Mouse (Mus musculus) kidney, embryonic 14.5 days (tissue): ENCODE data around the gene Asic2. TPM values are rescaled to one million over a fixed set of nuclear protein-coding genes. Genes with fewer than 3 reads are reported as not detected.

ENCODE experiments used
- ATAC-seq: fragments of 200-750 bp; cut with Nextera tagmentation; 2 replicates; pipeline ENCODE4 v1.8.0; 2017; ENCODE audit warnings: moderate number of reproducible peaks, mild to moderate bottlenecking, moderate TSS enrichment, moderate library complexity; ENCODE audit not compliant: low FRiP score, low TSS enrichment
- H3K27ac ChIP-seq: fragments of 300-500 bp; sonication (generic); 2 replicates; pipeline ENCODE4 v1.5.1; 2014; ENCODE audit warnings: low read depth, mild to moderate bottlenecking, low read length, moderate library complexity, mixed read lengths
- H3K27me3 ChIP-seq: fragments of 300-500 bp; sonication (generic); 2 replicates; pipeline ENCODE4 v1.6.1; 2014; ENCODE audit warnings: mild to moderate bottlenecking, low read length; ENCODE audit not compliant: control insufficient read depth, insufficient read depth
- H3K36me3 ChIP-seq: fragments of 300-500 bp; sonication (generic); 2 replicates; pipeline ENCODE4 v1.6.1; 2014; ENCODE audit warnings: low read length, mixed read lengths; ENCODE audit not compliant: control insufficient read depth, insufficient read depth
- H3K4me1 ChIP-seq: fragments of 300-500 bp; sonication (generic); 2 replicates; pipeline ENCODE4 v1.6.1; 2014; ENCODE audit warnings: low read length, mixed read lengths; ENCODE audit not compliant: control insufficient read depth, insufficient read depth
- H3K4me2 ChIP-seq: fragments of 300-500 bp; sonication (generic); replicated peaks from 2 replicates; pipeline ENCODE4 v1.6.1; 2014; ENCODE audit warnings: low read depth, mild to moderate bottlenecking, low read length
- H3K4me3 ChIP-seq: fragments of 300-500 bp; sonication (generic); 2 replicates; pipeline ENCODE4 v1.5.1; 2014; ENCODE audit warnings: mild to moderate bottlenecking, low read length
- H3K9ac ChIP-seq: fragments of 300-500 bp; sonication (generic); 2 replicates; pipeline ENCODE4 v1.6.1; 2014; ENCODE audit warnings: low read depth, mild to moderate bottlenecking, low read length, moderate library complexity
- H3K9me3 ChIP-seq: fragments of 300-500 bp; sonication (generic); 2 replicates; pipeline ENCODE4 v1.6.1; 2016; ENCODE audit warnings: low read length; ENCODE audit not compliant: control insufficient read depth
- WGBS: fragments of 180-500 bp; shearing (Covaris S2); extraction: QIAGEN DNeasy Blood & Tissue Kit; methylation state at CpG from one replicate; pipeline ENCODE4 v1.1.7; 2014; 5-methylcytosine and 5-hydroxymethylcytosine counted together
- polyA plus RNA-seq: library from polyadenylated mRNA; unstranded; fragments of >200 nt; fragmentation: Nextera tagmentation; extraction: Ambion mirVana; gene quantifications from 2 replicates; pipeline ENCODE4 v1.2.1, GENCODE M21; 2014

Gene Asic2
- polyA plus RNA-seq, 1 experiment from 2014 or later = 3.4 TPM

- H3K4me1 ChIP-seq = no peaks in the 10 kb centered on the region
- H3K4me2 ChIP-seq = no peak overlapping the region
- 48% methylated on average over 1 of the region's 1 CpGs for WGBS
- H3K9me3 ChIP-seq = no peaks in the 10 kb centered on the region
- no peaks in the 10 kb centered on the region; the same call in 1 of the 2 replicates for H3K27me3 ChIP-seq
- H3K4me3 ChIP-seq = no peak overlapping the region
- no peak for ATAC-seq
- no peak overlapping the region for H3K9ac ChIP-seq
- no peaks in the 10 kb centered on the region for H3K36me3 ChIP-seq
- no peak overlapping the region for H3K27ac ChIP-seq
These were observed 1006.9 kb downstream of the Asic2 start for GRCm38 (mm10) chr11:80961326-80961725.

- WGBS = 7% methylated on average over 16 of the region's 16 CpGs
- H3K27me3 ChIP-seq = no peaks in the 10 kb centered on the region; the same call in 1 of the 2 replicates
- no peak overlapping the region for H3K9ac ChIP-seq
- no peaks in the 10 kb centered on the region for H3K4me1 ChIP-seq
- H3K4me2 ChIP-seq = no peak overlapping the region
- H3K36me3 ChIP-seq = no peaks in the 10 kb centered on the region
- no peak overlapping the region for H3K4me3 ChIP-seq
- no peak for ATAC-seq
- no peaks in the 10 kb centered on the region for H3K9me3 ChIP-seq
- H3K27ac ChIP-seq = no peak overlapping the region
These were observed 1010.1 kb downstream of the Asic2 start for GRCm38 (mm10) chr11:80958086-80958671.

GRCm38 (mm10) chr11:80955915-80956314 is 1012.3 kb downstream of the Asic2 start:
- no peak for ATAC-seq
- 82% methylated on average over 6 of the region's 6 CpGs for WGBS

GRCm38 (mm10) chr11:80954147-80954546 is 1014.1 kb downstream of the Asic2 start:
- Histone ChIP-seq H3K27ac (no peak overlapping the region), H3K4me3 (no peak overlapping the region), H3K9me3 (no peaks in the 10 kb centered on the region), H3K36me3 (no peaks in the 10 kb centered on the region), H3K4me2 (no peak overlapping the region), H3K9ac (no peak overlapping the region), H3K4me1 (no peaks in the 10 kb centered on the region), H3K27me3 (no peaks in the 10 kb centered on the region; the same call in 1 of the 2 replicates)
- WGBS = 82% methylated on average over 7 of the region's 8 CpGs
- ATAC-seq = no peak

More at GRCm38 (mm10) chr11:80955915-80956314, 1012.3 kb downstream of the Asic2 start:
- no peaks in the 10 kb centered on the region for H3K4me1 ChIP-seq
- no peak overlapping the region for H3K4me2 ChIP-seq
- no peak overlapping the region for H3K27ac ChIP-seq
- H3K9ac ChIP-seq = no peak overlapping the region
- H3K9me3 ChIP-seq = no peaks in the 10 kb centered on the region
- no peaks in the 10 kb centered on the region; the same call in 1 of the 2 replicates for H3K27me3 ChIP-seq
- H3K36me3 ChIP-seq = no peaks in the 10 kb centered on the region
- no peak overlapping the region for H3K4me3 ChIP-seq

GRCm38 (mm10) chr11:80949068-80949738 is 1019.1 kb downstream of the Asic2 start:
- Histone ChIP-seq H3K4me2 (no peak overlapping the region), H3K27ac (no peak overlapping the region), H3K27me3 (no peaks in the 10 kb centered on the region), H3K9me3 (no peaks in the 10 kb centered on the region), H3K36me3 (no peaks in the 10 kb centered on the region), H3K4me3 (no peak overlapping the region), H3K4me1 (0 out of 2 replicates have a peak, but pooled peaks cover 5% of the 10 kb centered on the region), H3K9ac (no peak overlapping the region)
- no peak for ATAC-seq
- WGBS = 80% methylated on average over 11 of the region's 11 CpGs

GRCm38 (mm10) chr11:80948103-80948502 is 1020.2 kb downstream of the Asic2 start:
- 0% methylated on average over 2 of the region's 2 CpGs for WGBS
- no peak overlapping the region for H3K4me3 ChIP-seq
- no peaks in the 10 kb centered on the region for H3K36me3 ChIP-seq
- H3K4me1 ChIP-seq = 0 out of 2 replicates have a peak, but pooled peaks cover 5% of the 10 kb centered on the region
- no peaks in the 10 kb centered on the region for H3K27me3 ChIP-seq
- no peak overlapping the region for H3K27ac ChIP-seq
- no peak overlapping the region for H3K4me2 ChIP-seq
- no peak overlapping the region for H3K9ac ChIP-seq
- no peaks in the 10 kb centered on the region for H3K9me3 ChIP-seq
- peak; percentile 54 for ATAC-seq

GRCm38 (mm10) chr11:80946163-80946562 is 1022.1 kb downstream of the Asic2 start:
- Histone ChIP-seq H3K27me3 (no peaks in the 10 kb centered on the region), H3K4me1 (0 out of 2 replicates have a peak, but pooled peaks cover 5% of the 10 kb centered on the region), H3K9ac (no peak overlapping the region), H3K27ac (no peak overlapping the region), H3K9me3 (no peaks in the 10 kb centered on the region), H3K4me2 (no peak overlapping the region), H3K36me3 (no peaks in the 10 kb centered on the region), H3K4me3 (no peak overlapping the region)
- WGBS = 33% methylated on average over 6 of the region's 6 CpGs
- ATAC-seq = peak; percentile 83

GRCm38 (mm10) chr11:80923286-80923951 is 1044.8 kb downstream of the Asic2 start:
- 89% methylated on average over 19 of the region's 19 CpGs for WGBS
- H3K9ac ChIP-seq = no peak overlapping the region
- H3K4me1 ChIP-seq = no peaks in the 10 kb centered on the region
- no peak overlapping the region for H3K27ac ChIP-seq
- no peak overlapping the region for H3K4me3 ChIP-seq
- H3K9me3 ChIP-seq = no peaks in the 10 kb centered on the region
- no peaks in the 10 kb centered on the region for H3K36me3 ChIP-seq
- no peak for ATAC-seq
- no peak overlapping the region for H3K4me2 ChIP-seq
- no peaks in the 10 kb centered on the region for H3K27me3 ChIP-seq

- no peak overlapping the region for H3K9ac ChIP-seq
- 88% methylated on average over 5 of the region's 5 CpGs for WGBS
- no peak overlapping the region for H3K4me2 ChIP-seq
- no peak overlapping the region for H3K4me3 ChIP-seq
- ATAC-seq = no peak
- H3K9me3 ChIP-seq = no peaks in the 10 kb centered on the region
- no peaks in the 10 kb centered on the region for H3K4me1 ChIP-seq
- H3K36me3 ChIP-seq = no peaks in the 10 kb centered on the region
- H3K27ac ChIP-seq = no peak overlapping the region
- H3K27me3 ChIP-seq = no peaks in the 10 kb centered on the region
These were observed 1049.9 kb downstream of the Asic2 start for GRCm38 (mm10) chr11:80918332-80918731.
